Mouse (Mus musculus) gastrocnemius, postnatal 25 days (tissue): ENCODE data around the gene Rhox7a. TPM values are rescaled to one million over a fixed set of nuclear protein-coding genes. Genes with fewer than 3 reads are reported as not detected.
"Not testable (repeated sequence)": the region's sequence is repeated elsewhere in the genome, so short reads cannot be mapped to it uniquely, and the experiment has no call there.

ENCODE experiments used
- DNase-seq: peaks from one replicate; pipeline ENCODE4 v3.0.0; 2022
- long read RNA-seq, 2 experiments: library from polyadenylated mRNA; stranded (forward); transcript quantifications; one replicate each; pipeline ENCODE4 v2.0.0; 2021
- total RNA-seq, 2 experiments: library from RNA; stranded (reverse); gene quantifications; 1 replicate in 1 of 2; 2 replicates in 1 of 2; pipeline ENCODE4 v1.2.3; 2021

The Rhox7a gene
- not detected for total RNA-seq
- long read RNA-seq, experiment 1: 0 reads
- long read RNA-seq, experiment 2: 0 reads

DNA sequence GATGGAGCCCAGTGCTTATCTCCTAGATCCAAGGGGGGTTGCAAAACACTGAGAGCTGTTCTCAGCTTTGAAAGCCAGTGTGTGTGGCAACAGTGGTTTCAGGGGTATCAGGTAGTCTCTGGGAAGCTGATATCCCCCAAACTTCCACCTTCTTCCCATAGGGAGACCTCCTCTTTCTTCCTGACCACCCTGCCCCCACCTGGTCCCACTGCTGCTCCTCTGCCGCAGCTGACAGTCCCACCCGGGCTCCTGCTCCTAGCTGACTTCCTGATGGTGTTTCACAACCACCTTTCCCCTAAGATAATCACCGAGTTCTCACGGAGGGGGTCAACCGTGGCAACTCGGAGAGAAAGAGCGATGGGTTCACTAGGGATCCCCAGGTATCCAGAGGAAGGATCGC, at the start of gene Rhox7a:
Gene Rhox7a (plus strand): TSS at position 301 of the 400 bp plus-strand sequence.
- not testable (repeated sequence) for DNase-seq

- no peak for DNase-seq
These were observed 24.0 kb upstream of the Rhox7a start for GRCm38 (mm10) chrX:37807286-37808080.

GRCm38 (mm10) chrX:37809396-37809795, 22.1 kb upstream of the Rhox7a start:
- DNase-seq: no peak

- DNase-seq: no peak
These were observed 20.3 kb upstream of the Rhox7a start for GRCm38 (mm10) chrX:37811179-37811578.

- no peak for DNase-seq
These were observed 15.8 kb upstream of the Rhox7a start for GRCm38 (mm10) chrX:37815665-37816064.

DNA sequence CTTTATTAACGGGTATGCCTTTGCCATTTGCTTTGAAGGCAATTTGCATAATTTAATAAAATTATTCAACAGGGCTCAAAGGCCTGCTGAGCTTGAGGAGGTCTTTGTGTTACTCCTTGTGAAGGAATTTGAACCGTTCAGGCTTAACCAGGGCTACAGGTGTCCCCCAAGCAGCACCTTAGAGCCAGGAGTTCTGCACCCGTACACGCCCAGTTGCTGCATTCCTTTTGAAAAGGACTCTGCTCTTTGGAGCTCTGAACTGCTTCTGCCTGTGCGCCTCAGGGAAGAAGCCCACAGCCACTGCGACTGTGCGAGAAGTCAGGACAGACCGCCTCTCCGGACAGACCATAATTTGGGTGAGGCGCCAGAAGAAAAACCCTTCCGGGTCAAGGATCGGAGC, 4.9 kb upstream of the Rhox7a start, which contains the start of gene Rhox6:
Gene Rhox6 (plus strand): TSS at position 301 of the 400 bp plus-strand sequence.
- DNase-seq: not testable (repeated sequence)

DNA sequence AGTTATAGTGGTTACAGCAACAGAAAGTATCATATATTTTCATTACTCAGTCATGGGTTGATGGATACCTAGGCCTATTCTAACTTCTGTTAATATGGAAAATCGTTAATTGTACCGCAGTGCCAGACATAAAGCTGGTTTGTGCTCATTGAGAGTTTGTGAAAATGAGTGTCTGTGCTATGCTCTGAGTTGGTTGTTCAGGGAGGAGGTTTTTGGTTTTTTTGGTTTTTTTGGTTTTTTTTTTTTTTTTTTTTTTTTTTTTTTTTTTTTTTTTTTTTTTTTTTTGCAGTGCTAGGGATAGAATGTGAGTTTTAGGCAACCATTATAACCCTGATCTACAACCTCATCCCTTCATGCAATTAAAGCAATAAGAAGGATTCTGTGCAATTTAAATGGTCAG, 40.2 kb downstream of the Rhox7a start:
- DNase-seq: no peak

DNA sequence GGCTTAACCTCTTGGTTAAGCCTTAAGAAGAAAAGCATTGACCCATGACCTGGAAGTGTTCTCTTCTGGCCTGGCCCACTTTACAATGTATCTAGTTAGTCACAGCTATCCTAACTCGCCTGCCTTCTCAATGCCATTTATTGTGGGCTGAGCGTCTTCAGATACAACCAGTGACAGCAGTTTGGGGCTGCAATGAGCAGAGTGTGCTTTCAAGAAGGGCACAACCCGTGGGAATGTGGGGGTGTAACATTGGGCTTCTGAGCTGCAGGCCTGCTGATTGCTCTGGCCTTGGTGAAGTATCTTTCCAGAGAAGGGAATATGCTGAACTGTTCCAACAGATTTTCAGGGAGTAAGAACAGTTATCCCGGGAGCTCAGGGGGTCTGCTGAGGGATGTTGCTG, 47.4 kb downstream of the Rhox7a start, which contains the start of gene Rhox8:
Gene Rhox8 (minus strand): TSS at position 101 of the 400 bp plus-strand sequence.
- DNase-seq: no peak

Other genes with a start within 250 kb of the Rhox7a start
- gene Rhox4f, start 224.0 kb upstream of the Rhox7a start, total RNA-seq: not detected
- gene Rhox3g, start 203.1 kb upstream of the Rhox7a start, total RNA-seq: not detected
- gene Rhox2g, start 188.2 kb upstream of the Rhox7a start, total RNA-seq: not detected
- not detected for gene Rhox4g, start 180.4 kb upstream of the Rhox7a start, total RNA-seq
- gene Rhox3h, start 162.9 kb upstream of the Rhox7a start, total RNA-seq: not detected
- gene Rhox2h, start 158.4 kb upstream of the Rhox7a start, total RNA-seq: not detected
- gene Rhox5, start 26.8 kb upstream of the Rhox7a start, total RNA-seq: not detected
- gene Rhox6, start 4.8 kb upstream of the Rhox7a start, total RNA-seq: not detected
- not detected for gene Rhox8, start 47.3 kb downstream of the Rhox7a start, total RNA-seq
- not detected for gene Rhox7b, start 65.5 kb downstream of the Rhox7a start, total RNA-seq
- not detected for gene Rhox9, start 70.1 kb downstream of the Rhox7a start, total RNA-seq
- not detected for gene Btg1-ps1, start 187.1 kb downstream of the Rhox7a start, total RNA-seq
- not detected for gene Btg1-ps2, start 211.4 kb downstream of the Rhox7a start, total RNA-seq
- not detected for gene Rhox10, start 234.8 kb downstream of the Rhox7a start, total RNA-seq